Mouse (Mus musculus): ENCODE measurements at regions not wholly inside any gene's neighbourhood (a gene's known extent, or its start where the extent isn't known, plus 50 kb on each side); places are given as distances from the start of the nearest gene placed in this dataset.

GRCm38 (mm10) chr2:74970611-74971265 is 145.1 kb downstream of the Mtx2 start:
- TF ChIP-seq CTCF (IDR thresholded peaks at IDR 0.05; ENCODE audit: low read depth, low read length) (no peak), POLR2A (IDR thresholded peaks at IDR 0.05; ENCODE audit: insufficient read depth, low read length) (no peak)
